ENCODE assay signal across 16 mouse cellular contexts in the genomic region with DNA sequence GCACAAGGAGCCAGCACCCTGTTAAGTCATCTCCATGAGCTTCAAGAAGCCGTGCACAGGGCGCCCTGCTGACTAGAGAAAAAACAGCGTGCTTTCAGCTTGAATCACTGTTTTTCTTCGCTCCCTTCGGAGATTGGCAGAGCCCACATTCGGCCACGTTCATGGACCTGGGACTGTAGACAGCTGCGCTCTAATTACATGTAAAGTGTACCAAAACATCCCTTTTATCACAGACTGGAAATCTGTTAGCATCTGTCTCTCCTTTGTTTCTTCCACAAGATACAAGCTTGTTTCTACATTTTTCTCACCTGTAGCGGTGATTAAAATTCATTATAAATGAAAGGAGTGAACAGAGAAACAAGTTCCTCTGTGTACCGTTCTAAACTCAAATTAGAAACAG.
DNase-seq lines count a peak whose midpoint lies in the region; ATAC-seq lines count a peak whose summit lies in the region.
"Had no signal": no experiment of that assay in that cellular context is flagged by ENCODE, and none has a peak within 500 bp of the region (broad histone marks: within the 10 kb centered on the region; RNA-seq: fewer than 3 reads in every experiment).

No protein-coding gene starts in this region.

- ATAC-seq in hindbrain, embryonic 13.5 days (ENCODE audit: low FRiP score), result no peak
- ATAC-seq in hindbrain, embryonic 16.5 days, result no peak
- no peak for ATAC-seq in limb, embryonic 12.5 days (ENCODE audit: insufficient number of reproducible peaks, insufficient read depth, low FRiP score, low TSS enrichment, low read depth)
- ATAC-seq: intestine, embryonic 15.5 days had no signal

- peaks cover 27% of the 10 kb centered on the region for H3K4me1 ChIP-seq in hindbrain, embryonic 13.5 days (replicated peaks)
- H3K4me1 ChIP-seq in hindbrain, embryonic 16.5 days (ENCODE audit: control insufficient read depth, insufficient read depth, low read depth, low read length), result no peaks in the 10 kb centered on the region; the same call in 1 of the 2 replicates
- peaks cover 23% of the 10 kb centered on the region for H3K4me1 ChIP-seq in embryonic facial prominence, embryonic 10.5 days
- H3K4me1 ChIP-seq in limb, embryonic 12.5 days (replicated peaks), result peaks cover 16% of the 10 kb centered on the region
- H3K4me1 ChIP-seq: intestine, embryonic 15.5 days; kidney, embryonic 15.5 days had no signal

- H3K36me3 ChIP-seq in hindbrain, embryonic 13.5 days, result no peaks in the 10 kb centered on the region
- H3K36me3 ChIP-seq in hindbrain, embryonic 16.5 days (ENCODE audit: control insufficient read depth, insufficient read depth, low read length), result no peaks in the 10 kb centered on the region
- peaks cover 5% of the 10 kb centered on the region; the same call in 1 of the 2 replicates for H3K36me3 ChIP-seq in embryonic facial prominence, embryonic 10.5 days (replicated peaks)
- H3K36me3 ChIP-seq in limb, embryonic 12.5 days, result no peaks in the 10 kb centered on the region
- H3K36me3 ChIP-seq: intestine, embryonic 15.5 days; kidney, embryonic 15.5 days had no signal

- DNase-seq in embryonic facial prominence, embryonic 10.5 days (ENCODE audit: low spot score), result no peak
- peak; percentile 22 for DNase-seq in fibroblast of lung, adult 2 months (ENCODE audit: low read depth)
- no peak for DNase-seq in cerebellum, adult 9-11 months
- no peak for DNase-seq in kidney, adult 11 months
- DNase-seq in adipocyte (ENCODE audit: low spot score), result no peak
- DNase-seq: cerebellum, adult 11 months; heart, postnatal 14 days; lung, embryonic 14.5 days; thymus, postnatal 4 days had no signal

- H3K27me3 ChIP-seq in hindbrain, embryonic 13.5 days, result no peaks in the 10 kb centered on the region
- no peaks in the 10 kb centered on the region for H3K27me3 ChIP-seq in hindbrain, embryonic 16.5 days (replicated peaks; ENCODE audit: control insufficient read depth, insufficient read depth, low read length)
- no peaks in the 10 kb centered on the region for H3K27me3 ChIP-seq in embryonic facial prominence, embryonic 10.5 days (replicated peaks; ENCODE audit: low read depth, poor library complexity, severe bottlenecking)
- no peaks in the 10 kb centered on the region for H3K27me3 ChIP-seq in limb, embryonic 12.5 days
- H3K27me3 ChIP-seq: intestine, embryonic 15.5 days; kidney, embryonic 15.5 days had no signal

- H3K4me2 ChIP-seq in hindbrain, embryonic 13.5 days, result no peak overlapping the region
- H3K4me2 ChIP-seq in hindbrain, embryonic 16.5 days (ENCODE audit: low read length), result no peak overlapping the region
- no peak overlapping the region; the same call in 1 of the 2 replicates for H3K4me2 ChIP-seq in limb, embryonic 12.5 days
- H3K4me2 ChIP-seq: heart, embryonic 11.5 days; intestine, embryonic 15.5 days; kidney, embryonic 15.5 days; liver, embryonic 11.5 days; lung, embryonic 14.5 days had no signal

- H3K4me3 ChIP-seq in hindbrain, embryonic 13.5 days, result no peak overlapping the region
- H3K4me3 ChIP-seq in hindbrain, embryonic 16.5 days (ENCODE audit: low read length), result no peak overlapping the region
- H3K4me3 ChIP-seq in embryonic facial prominence, embryonic 10.5 days, result no peak overlapping the region
- no peak overlapping the region for H3K4me3 ChIP-seq in limb, embryonic 12.5 days (replicated peaks)
- H3K4me3 ChIP-seq: intestine, embryonic 15.5 days; kidney, embryonic 15.5 days had no signal

- no peak overlapping the region for H3K9ac ChIP-seq in hindbrain, embryonic 13.5 days
- no peak overlapping the region for H3K9ac ChIP-seq in hindbrain, embryonic 16.5 days (ENCODE audit: low read depth, low read length)
- no peak overlapping the region for H3K9ac ChIP-seq in limb, embryonic 12.5 days (replicated peaks)
- H3K9ac ChIP-seq: intestine, embryonic 15.5 days; kidney, embryonic 15.5 days; lung, embryonic 14.5 days had no signal

- H3K9me3 ChIP-seq in hindbrain, embryonic 13.5 days, result no peaks in the 10 kb centered on the region
- no peaks in the 10 kb centered on the region for H3K9me3 ChIP-seq in hindbrain, embryonic 16.5 days (ENCODE audit: control insufficient read depth, low read length)
- no peaks in the 10 kb centered on the region for H3K9me3 ChIP-seq in embryonic facial prominence, embryonic 10.5 days
- no peaks in the 10 kb centered on the region for H3K9me3 ChIP-seq in limb, embryonic 12.5 days
- H3K9me3 ChIP-seq: intestine, embryonic 15.5 days; kidney, embryonic 15.5 days had no signal

- peak overlapping the region; percentile 73 for H3K27ac ChIP-seq in hindbrain, embryonic 13.5 days
- no peak overlapping the region for H3K27ac ChIP-seq in hindbrain, embryonic 16.5 days (ENCODE audit: low read depth, low read length)
- peak overlapping the region; percentile 51; the same call in 1 of the 2 replicates for H3K27ac ChIP-seq in embryonic facial prominence, embryonic 10.5 days (replicated peaks)
- H3K27ac ChIP-seq in limb, embryonic 12.5 days, result peak overlapping the region; percentile 70
- H3K27ac ChIP-seq: intestine, embryonic 15.5 days; kidney, embryonic 15.5 days had no signal

- WGBS in hindbrain, embryonic 13.5 days, result 54% methylated on average over 10 of the region's 10 CpGs
- 57% methylated on average over 10 of the region's 10 CpGs for WGBS in hindbrain, embryonic 16.5 days
- 73% methylated on average over 10 of the region's 10 CpGs for WGBS in embryonic facial prominence, embryonic 10.5 days
- 54% methylated on average over 10 of the region's 10 CpGs for WGBS in limb, embryonic 12.5 days
